Mouse (Mus musculus): ENCODE data around the gene Psen2. TPM values are rescaled to one million over a fixed set of nuclear protein-coding genes. Genes with fewer than 3 reads are reported as not detected.
A peak's percentile ranks its signal among the peaks of the same experiment; 100 is the strongest.

Gene Psen2
- polyA plus RNA-seq, 2 experiments: 17.1 to 23.4 TPM

- TF ChIP-seq POLR2A (IDR thresholded peaks at IDR 0.05; ENCODE audit: borderline replicate concordance, extremely low read depth, insufficient read depth, insufficient read length): no peak
- no peaks in the 10 kb centered on the region for H3K9me3 ChIP-seq (ENCODE audit: control insufficient read depth, low read length)
- no peaks in the 10 kb centered on the region for H3K27me3 ChIP-seq (ENCODE audit: control insufficient read depth, insufficient read depth, low read length)
- 0 out of 2 replicates have a peak, but pooled peaks cover 5% of the 10 kb centered on the region for H3K4me1 ChIP-seq (ENCODE audit: control insufficient read depth, insufficient read depth, low read length)
- no peaks in the 10 kb centered on the region for H3K36me3 ChIP-seq (ENCODE audit: control insufficient read depth, insufficient read depth, low read length)
- no peak for ATAC-seq (ENCODE audit: low FRiP score, low read depth)
- H3K4me2 ChIP-seq (replicated peaks; ENCODE audit: low read depth, low read length, severe bottlenecking): no peak overlapping the region
- no peak overlapping the region for H3K4me3 ChIP-seq (replicated peaks; ENCODE audit: low read length)
- no peak overlapping the region for H3K9ac ChIP-seq (ENCODE audit: low read depth, low read length, severe bottlenecking)
- H3K27ac ChIP-seq (replicated peaks; ENCODE audit: low read depth, low read length): no peak overlapping the region
- 88% methylated on average over 7 of the region's 7 CpGs for WGBS
- no peak for DNase-seq (ENCODE audit: low spot score)
Observed at GRCm38 (mm10) chr1:180248593-180249146, 14.6 kb downstream of the Psen2 start.

- Histone ChIP-seq H3K4me2 (replicated peaks; ENCODE audit: low read depth, low read length, severe bottlenecking) (no peak overlapping the region), H3K9me3 (ENCODE audit: control insufficient read depth, low read length) (no peaks in the 10 kb centered on the region), H3K36me3 (ENCODE audit: control insufficient read depth, insufficient read depth, low read length) (no peaks in the 10 kb centered on the region), H3K27ac (replicated peaks; ENCODE audit: low read depth, low read length) (no peak overlapping the region), H3K27me3 (ENCODE audit: control insufficient read depth, insufficient read depth, low read length) (no peaks in the 10 kb centered on the region), H3K9ac (ENCODE audit: low read depth, low read length, severe bottlenecking) (no peak overlapping the region), H3K4me1 (ENCODE audit: control insufficient read depth, insufficient read depth, low read length) (0 out of 2 replicates have a peak, but pooled peaks cover 5% of the 10 kb centered on the region), H3K4me3 (replicated peaks; ENCODE audit: low read length) (no peak overlapping the region)
- ATAC-seq (ENCODE audit: low FRiP score, low read depth) (no peak), DNase-seq (ENCODE audit: low spot score) (no peak)
- TF ChIP-seq POLR2A (IDR thresholded peaks at IDR 0.05; ENCODE audit: borderline replicate concordance, extremely low read depth, insufficient read depth, insufficient read length): no peak
- 89% methylated on average over 7 of the region's 7 CpGs for WGBS
Observed at GRCm38 (mm10) chr1:180247901-180248300, 15.3 kb downstream of the Psen2 start.

GRCm38 (mm10) chr1:180245741-180246507, 17.3 kb downstream of the Psen2 start:
- Histone ChIP-seq H3K36me3 (ENCODE audit: control insufficient read depth, insufficient read depth, low read length) (no peaks in the 10 kb centered on the region), H3K9ac (ENCODE audit: low read depth, low read length, severe bottlenecking) (no peak overlapping the region), H3K9me3 (ENCODE audit: control insufficient read depth, low read length) (no peaks in the 10 kb centered on the region), H3K4me2 (replicated peaks; ENCODE audit: low read depth, low read length, severe bottlenecking) (no peak overlapping the region), H3K27me3 (ENCODE audit: control insufficient read depth, insufficient read depth, low read length) (no peaks in the 10 kb centered on the region), H3K4me1 (ENCODE audit: control insufficient read depth, insufficient read depth, low read length) (0 out of 2 replicates have a peak, but pooled peaks cover 5% of the 10 kb centered on the region), H3K4me3 (replicated peaks; ENCODE audit: low read length) (no peak overlapping the region), H3K27ac (replicated peaks; ENCODE audit: low read depth, low read length) (no peak overlapping the region)
- ATAC-seq (ENCODE audit: low FRiP score, low read depth): no peak
- 88% methylated on average over 13 of the region's 13 CpGs for WGBS
- DNase-seq (ENCODE audit: low spot score): no peak
- TF ChIP-seq POLR2A (IDR thresholded peaks at IDR 0.05; ENCODE audit: borderline replicate concordance, extremely low read depth, insufficient read depth, insufficient read length): no peak

- Histone ChIP-seq H3K27ac (replicated peaks; ENCODE audit: low read depth, low read length) (no peak overlapping the region), H3K4me2 (replicated peaks; ENCODE audit: low read depth, low read length, severe bottlenecking) (no peak overlapping the region), H3K27me3 (ENCODE audit: control insufficient read depth, insufficient read depth, low read length) (no peaks in the 10 kb centered on the region), H3K4me1 (ENCODE audit: control insufficient read depth, insufficient read depth, low read length) (peaks cover 5% of the 10 kb centered on the region), H3K9me3 (ENCODE audit: control insufficient read depth, low read length) (0 out of 2 replicates have a peak, but pooled peaks cover 4% of the 10 kb centered on the region), H3K4me3 (replicated peaks; ENCODE audit: low read length) (no peak overlapping the region), H3K9ac (ENCODE audit: low read depth, low read length, severe bottlenecking) (no peak overlapping the region), H3K36me3 (ENCODE audit: control insufficient read depth, insufficient read depth, low read length) (no peaks in the 10 kb centered on the region)
- ATAC-seq (ENCODE audit: low FRiP score, low read depth) (peak; percentile 32; the same call in 1 of the 2 replicates), DNase-seq (ENCODE audit: low spot score) (no peak)
- TF ChIP-seq POLR2A (IDR thresholded peaks at IDR 0.05; ENCODE audit: borderline replicate concordance, extremely low read depth, insufficient read depth, insufficient read length): no peak
- WGBS: 49% methylated on average over 3 of the region's 3 CpGs
Observed at GRCm38 (mm10) chr1:180231729-180232128, 31.5 kb downstream of the Psen2 start.

GRCm38 (mm10) chr1:180230580-180230979, 32.7 kb downstream of the Psen2 start:
- no peak overlapping the region for H3K4me2 ChIP-seq (replicated peaks; ENCODE audit: low read depth, low read length, severe bottlenecking)
- DNase-seq (ENCODE audit: low spot score): no peak
- H3K27me3 ChIP-seq (ENCODE audit: control insufficient read depth, insufficient read depth, low read length): no peaks in the 10 kb centered on the region
- 0 out of 2 replicates have a peak, but pooled peaks cover 4% of the 10 kb centered on the region for H3K9me3 ChIP-seq (ENCODE audit: control insufficient read depth, low read length)
- no peak for ATAC-seq (ENCODE audit: low FRiP score, low read depth)
- H3K4me1 ChIP-seq (ENCODE audit: control insufficient read depth, insufficient read depth, low read length): peaks cover 5% of the 10 kb centered on the region
- no peak overlapping the region for H3K27ac ChIP-seq (replicated peaks; ENCODE audit: low read depth, low read length)
- WGBS: 24% methylated on average over 2 of the region's 2 CpGs
- no peaks in the 10 kb centered on the region for H3K36me3 ChIP-seq (ENCODE audit: control insufficient read depth, insufficient read depth, low read length)
- no peak for TF ChIP-seq POLR2A (IDR thresholded peaks at IDR 0.05; ENCODE audit: borderline replicate concordance, extremely low read depth, insufficient read depth, insufficient read length)
- no peak overlapping the region for H3K4me3 ChIP-seq (replicated peaks; ENCODE audit: low read length)
- no peak overlapping the region for H3K9ac ChIP-seq (ENCODE audit: low read depth, low read length, severe bottlenecking)

Data from limb, embryonic 14.5 days (tissue).